Mouse (Mus musculus) liver, adult (tissue): ENCODE data around the gene Pnpla5.

Experiments
- GATA4 ChIP-seq: IDR thresholded peaks from 2 replicates; pipeline ENCODE4 v1.6.1; 2014; ENCODE audit warnings: mild to moderate bottlenecking, low read length; ENCODE audit not compliant: insufficient replicate concordance

The Pnpla5 gene

DNA sequence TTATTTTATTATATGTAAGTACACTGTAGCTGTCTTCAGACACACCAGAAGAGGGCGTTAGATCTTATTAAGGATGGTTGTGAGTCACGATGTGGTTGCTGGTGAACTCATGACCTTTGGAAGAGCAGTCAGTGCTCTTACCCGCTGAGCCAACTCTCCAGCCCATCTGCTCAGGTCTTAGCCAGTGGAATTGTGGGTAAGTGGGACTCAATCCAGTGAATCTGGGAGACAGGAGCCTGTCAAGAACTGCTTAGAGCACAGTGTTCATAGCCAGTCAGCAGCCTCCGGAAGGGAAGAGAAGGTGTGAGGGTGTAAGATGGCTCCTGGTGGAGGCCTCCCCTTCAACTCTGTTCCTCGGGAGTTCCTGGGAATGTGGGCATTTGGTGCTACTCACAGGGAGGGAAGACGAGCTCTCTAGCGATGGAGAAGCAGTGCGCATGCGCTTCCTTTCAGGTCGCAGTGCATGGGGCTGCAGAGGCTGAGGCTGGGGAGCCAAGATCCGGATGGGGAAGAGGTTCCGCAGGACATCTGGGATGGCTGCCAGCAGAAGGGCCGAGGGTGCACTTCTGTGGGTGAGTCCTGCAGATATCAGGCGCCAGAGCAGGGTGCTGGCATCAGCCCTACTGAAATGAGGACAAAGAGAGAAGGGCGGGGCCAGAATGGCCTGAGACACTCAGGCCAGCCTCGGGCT, 8.3 kb upstream of the Pnpla5 start:
- peak; percentile 87; the same call in 1 of the 2 replicates for TF ChIP-seq GATA4

GRCm38 (mm10) chr15:84126871-84127270, 3.9 kb upstream of the Pnpla5 start:
- TF ChIP-seq GATA4, result no peak

- TF ChIP-seq GATA4, result no peak
Observed at GRCm38 (mm10) chr15:84126447-84126846, 3.5 kb upstream of the Pnpla5 start.

DNA sequence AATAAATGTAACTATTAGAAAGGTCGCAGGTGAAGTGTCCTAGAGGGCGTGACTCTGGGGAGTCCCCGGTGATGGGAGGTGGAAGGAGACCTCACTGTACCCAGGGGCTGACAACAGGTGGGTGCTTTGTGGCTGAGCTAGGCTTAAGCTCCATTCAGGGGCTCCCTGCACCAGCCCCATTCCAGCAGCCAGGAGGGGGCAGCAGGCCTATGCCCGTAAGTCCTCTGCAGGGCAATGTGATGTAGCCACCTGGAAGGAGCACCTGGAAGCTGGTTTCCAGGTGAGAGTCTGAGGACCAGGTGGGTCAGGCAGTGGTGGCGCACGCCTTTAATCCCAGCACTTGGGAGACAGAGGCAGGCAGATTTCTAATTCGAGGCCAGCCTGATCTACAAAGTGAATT, 1.1 kb upstream of the Pnpla5 start:
- no peak for TF ChIP-seq GATA4

- TF ChIP-seq GATA4, result no peak
Observed at GRCm38 (mm10) chr15:84121036-84121435, 1.9 kb downstream of the Pnpla5 start.

GRCm38 (mm10) chr15:84120612-84121011, 2.4 kb downstream of the Pnpla5 start:
- no peak for TF ChIP-seq GATA4

GRCm38 (mm10) chr15:84116466-84116865, 6.5 kb downstream of the Pnpla5 start:
- TF ChIP-seq GATA4, result no peak

DNA sequence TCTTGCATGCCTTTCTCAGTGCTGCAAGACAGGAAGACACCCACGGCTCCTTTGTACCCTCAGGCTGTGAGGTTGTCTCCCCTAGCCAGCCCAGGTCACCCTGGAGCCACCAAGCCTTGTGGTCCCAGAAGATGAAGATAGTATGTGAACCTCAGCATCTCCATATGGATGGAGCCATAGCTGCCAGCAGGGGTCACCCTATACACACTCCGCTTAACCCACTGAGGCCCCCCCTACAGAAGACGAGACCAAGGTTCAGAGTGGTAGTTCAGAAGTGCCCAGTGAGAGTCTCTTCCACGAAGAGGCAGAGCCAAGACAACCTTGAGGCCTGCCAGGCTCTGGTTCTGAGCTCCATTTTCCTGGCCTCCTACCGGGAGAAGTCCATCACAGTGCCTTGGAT, 7.2 kb downstream of the Pnpla5 start:
- no peak for TF ChIP-seq GATA4

- no peak for TF ChIP-seq GATA4
Observed at GRCm38 (mm10) chr15:84113873-84114272, 9.1 kb downstream of the Pnpla5 start.

DNA sequence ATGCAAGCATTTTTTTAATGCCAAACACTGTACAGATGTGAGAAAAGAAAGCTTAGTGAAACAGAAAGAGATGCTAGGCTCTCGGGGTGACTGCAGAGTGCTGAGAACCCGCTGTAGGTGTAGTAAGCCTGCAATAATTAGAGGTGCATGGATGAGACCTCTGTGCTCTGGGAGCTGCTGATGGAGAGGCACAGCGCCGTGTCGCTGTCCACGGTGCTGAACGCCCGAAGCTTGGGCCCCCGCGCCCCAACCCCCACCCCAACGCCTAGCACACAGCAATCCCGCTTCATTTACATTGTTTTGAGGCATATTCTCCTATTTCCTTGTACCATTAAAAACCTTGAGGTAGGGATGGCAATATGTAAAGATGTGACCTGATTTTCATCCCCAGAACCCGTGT, 14.1 kb downstream of the Pnpla5 start:
- TF ChIP-seq GATA4, result no peak

GRCm38 (mm10) chr15:84105924-84106500, 17.0 kb downstream of the Pnpla5 start:
- TF ChIP-seq GATA4, result no peak

DNA sequence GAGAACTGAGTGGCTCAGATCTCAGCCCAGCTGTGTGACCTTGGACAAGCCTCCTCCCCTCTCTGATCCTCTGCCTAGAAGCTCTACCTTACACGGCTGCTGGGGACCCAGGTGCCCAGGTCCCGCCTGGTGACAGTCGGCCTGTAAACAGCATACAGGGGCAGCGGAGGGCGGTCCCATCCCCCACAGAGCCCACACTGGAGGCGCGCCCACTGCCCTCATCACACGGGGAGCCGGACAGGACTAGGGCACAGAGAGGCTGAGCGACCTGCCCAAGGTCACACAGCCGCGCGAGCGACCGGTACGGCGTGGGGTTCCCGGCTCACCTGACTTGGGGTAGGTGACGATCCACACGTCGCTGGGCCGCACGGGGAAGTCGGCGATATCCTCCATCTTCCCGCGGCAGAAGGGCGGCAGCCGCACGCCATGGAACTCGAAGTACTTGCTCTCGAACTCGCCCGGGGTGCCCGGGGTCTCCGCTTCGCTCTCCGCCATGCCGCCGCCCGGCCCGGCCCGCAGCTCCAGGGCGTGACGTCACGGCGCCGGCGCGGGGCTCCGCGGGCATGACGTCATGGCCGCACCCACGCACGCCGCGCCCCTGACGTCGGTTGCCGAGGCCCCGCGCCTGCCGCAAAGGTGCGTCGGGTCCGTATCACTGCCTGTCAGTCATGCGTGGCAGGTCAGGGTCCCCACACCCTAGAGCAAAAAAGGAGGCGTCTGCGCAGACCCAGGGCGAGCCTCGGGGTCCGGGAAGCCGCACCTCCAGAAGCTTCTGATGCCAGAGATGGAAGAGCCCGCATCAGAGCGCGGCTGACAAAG, 17.7 kb downstream of the Pnpla5 start, which contains the start of gene Sult4a1:
TSS of gene Sult4a1 (minus strand) at position 650 of the 819 bp plus-strand sequence.
- TF ChIP-seq GATA4, result no peak

- no peak for TF ChIP-seq GATA4
Observed at GRCm38 (mm10) chr15:84104626-84105025, 18.3 kb downstream of the Pnpla5 start.

DNA sequence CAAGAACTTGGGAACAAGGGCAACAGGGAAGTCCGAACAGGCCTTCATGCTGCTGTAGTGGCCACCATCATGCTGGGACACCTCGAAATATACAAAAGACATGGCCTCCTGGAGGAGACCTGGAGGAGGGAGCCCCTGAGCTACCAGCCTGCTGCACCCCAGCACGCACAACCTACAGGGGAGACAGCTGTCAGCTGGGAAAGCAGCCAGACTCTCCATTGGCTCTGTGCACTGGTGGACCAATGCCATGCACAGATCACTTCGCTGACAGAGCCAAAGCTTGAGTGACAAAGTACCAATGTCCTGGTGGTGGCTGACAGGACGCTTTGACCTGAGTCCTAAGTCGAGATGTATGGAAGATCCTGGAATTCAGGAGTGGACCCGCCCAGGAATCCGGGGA, 26.9 kb downstream of the Pnpla5 start:
- no peak for TF ChIP-seq GATA4

- no peak for TF ChIP-seq GATA4
Observed at GRCm38 (mm10) chr15:84094921-84095320, 28.1 kb downstream of the Pnpla5 start.

DNA sequence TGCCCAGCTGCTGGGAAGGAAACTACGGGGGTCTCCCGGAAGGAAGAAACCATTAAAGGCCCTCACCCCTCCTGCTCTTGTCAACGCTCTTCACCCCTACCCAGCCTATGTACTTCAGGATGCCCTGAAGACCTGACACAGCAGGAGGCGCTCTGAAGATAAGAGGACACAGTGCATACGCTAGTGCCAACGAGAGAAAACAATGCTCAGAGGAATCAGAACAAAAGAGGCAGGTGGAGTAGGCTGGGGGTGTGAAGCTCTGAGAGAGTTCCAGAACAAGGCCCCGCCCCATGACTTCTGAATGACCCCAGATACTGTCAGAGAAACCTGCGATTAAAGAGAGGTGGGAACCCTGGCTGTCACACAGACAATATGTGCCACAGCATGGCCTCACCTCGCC, 36.2 kb downstream of the Pnpla5 start:
- no peak for TF ChIP-seq GATA4
